Mouse (Mus musculus) liver, postnatal 0 days (tissue): ENCODE measurements around the gene Lrsam1. TPM values are rescaled to one million over a fixed set of nuclear protein-coding genes. Genes with fewer than 3 reads are reported as not detected.

Experiments
- ATAC-seq: fragments of 200-750 bp; cut with Nextera tagmentation; 2 replicates; pipeline ENCODE4 v1.8.0; 2017; ENCODE audit warnings: mild to moderate bottlenecking, moderate library complexity
- DNase-seq: peaks from one replicate; pipeline ENCODE4 v3.0.0-alpha.2; 2016
- H3K27ac ChIP-seq: fragments of 300-500 bp; sonication (generic); 2 replicates; pipeline ENCODE4 v1.5.1; 2014; ENCODE audit warnings: antibody characterized with exemption, moderate library complexity, mild to moderate bottlenecking, low read depth
- H3K27me3 ChIP-seq: fragments of 300-500 bp; sonication (generic); 2 replicates; pipeline ENCODE4 v1.6.1; 2014; ENCODE audit warnings: low read length, control low read depth, mixed read lengths; ENCODE audit not compliant: insufficient read depth
- H3K36me3 ChIP-seq: fragments of 300-500 bp; sonication (generic); replicated peaks from 2 replicates; pipeline ENCODE4 v1.6.1; 2014; ENCODE audit warnings: mild to moderate bottlenecking, control low read depth, low read length, moderate library complexity, mixed read lengths; ENCODE audit not compliant: insufficient read depth
- H3K4me1 ChIP-seq: fragments of 300-500 bp; sonication (generic); 2 replicates; pipeline ENCODE4 v1.6.1; 2014; ENCODE audit warnings: antibody characterized with exemption, mild to moderate bottlenecking, control low read depth; ENCODE audit not compliant: insufficient read depth
- H3K4me2 ChIP-seq: fragments of 300-500 bp; sonication (generic); 2 replicates; pipeline ENCODE4 v1.6.1; 2014; ENCODE audit warnings: low read depth, mild to moderate bottlenecking, low read length, moderate library complexity, mixed read lengths
- H3K4me3 ChIP-seq: fragments of 300-500 bp; sonication (generic); 2 replicates; pipeline ENCODE4 v1.5.1; 2014; ENCODE audit warnings: low read depth, low read length
- H3K9ac ChIP-seq: fragments of 300-500 bp; sonication (generic); replicated peaks from 2 replicates; pipeline ENCODE4 v1.6.1; 2014; ENCODE audit warnings: mild to moderate bottlenecking, moderate library complexity
- H3K9me3 ChIP-seq: fragments of 300-500 bp; sonication (generic); 2 replicates; pipeline ENCODE4 v1.6.1; 2016; ENCODE audit warnings: mild to moderate bottlenecking, control low read depth, low read length, mixed read lengths
- CTCF ChIP-seq: sonication (generic); IDR thresholded peaks from 2 replicates; pipeline ENCODE4 v1.5.1; 2016; ENCODE audit warnings: antibody characterized with exemption, low read depth
- EP300 ChIP-seq: IDR thresholded peaks from 2 replicates; pipeline ENCODE4 v1.6.1; 2016; ENCODE audit warnings: antibody characterized with exemption, low read depth, mild to moderate bottlenecking
- WGBS: fragments of 180-500 bp; shearing (Covaris S2); extraction: QIAGEN DNeasy Blood & Tissue Kit; methylation state at CpG from one replicate; pipeline ENCODE4 v1.1.7; 2014; ENCODE audit not compliant: insufficient replicate concordance; 5-methylcytosine and 5-hydroxymethylcytosine counted together
- polyA plus RNA-seq: library from polyadenylated mRNA; unstranded; fragments of >200 nt; fragmentation: Nextera tagmentation; extraction: Ambion mirVana; gene quantifications from 2 replicates; pipeline ENCODE4 v1.2.1, GENCODE M21; 2015

The Lrsam1 gene
- polyA plus RNA-seq, 1 experiment from 2014 or later: 1.6 TPM

DNA sequence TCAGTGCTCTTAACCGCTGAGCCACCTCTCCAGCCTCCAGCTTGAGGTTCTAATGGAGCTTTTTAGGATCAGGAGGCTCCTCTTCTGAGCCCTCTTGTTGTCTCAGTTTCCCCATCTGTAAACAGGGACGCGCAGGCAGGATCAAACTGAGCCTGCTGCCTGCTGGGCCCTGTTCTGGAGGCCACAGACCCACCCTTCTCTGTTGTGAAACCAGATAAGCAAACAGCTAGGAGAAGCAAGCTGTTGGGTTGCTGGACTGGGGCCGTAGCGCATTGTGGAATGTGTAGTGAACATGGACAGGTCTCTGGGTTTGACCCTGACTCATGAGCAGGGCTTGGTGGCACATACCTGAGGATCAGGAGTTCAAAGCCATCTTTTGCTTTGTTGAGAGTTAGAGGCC, 56.8 kb downstream of the Lrsam1 start:
- WGBS: 41% methylated on average over 5 of the region's 5 CpGs
- no peaks in the 10 kb centered on the region for H3K27me3 ChIP-seq
- ATAC-seq (peak; percentile 57), DNase-seq (no peak)
- no peak overlapping the region for H3K9ac ChIP-seq
- no peak for TF ChIP-seq EP300
- no peak for TF ChIP-seq CTCF
- H3K36me3 ChIP-seq: no peaks in the 10 kb centered on the region
- H3K9me3 ChIP-seq: no peaks in the 10 kb centered on the region
- no peak overlapping the region for H3K4me2 ChIP-seq
- H3K4me3 ChIP-seq: no peak overlapping the region
- no peak overlapping the region; the same call in 1 of the 2 replicates for H3K27ac ChIP-seq
- H3K4me1 ChIP-seq: peaks cover 30% of the 10 kb centered on the region

DNA sequence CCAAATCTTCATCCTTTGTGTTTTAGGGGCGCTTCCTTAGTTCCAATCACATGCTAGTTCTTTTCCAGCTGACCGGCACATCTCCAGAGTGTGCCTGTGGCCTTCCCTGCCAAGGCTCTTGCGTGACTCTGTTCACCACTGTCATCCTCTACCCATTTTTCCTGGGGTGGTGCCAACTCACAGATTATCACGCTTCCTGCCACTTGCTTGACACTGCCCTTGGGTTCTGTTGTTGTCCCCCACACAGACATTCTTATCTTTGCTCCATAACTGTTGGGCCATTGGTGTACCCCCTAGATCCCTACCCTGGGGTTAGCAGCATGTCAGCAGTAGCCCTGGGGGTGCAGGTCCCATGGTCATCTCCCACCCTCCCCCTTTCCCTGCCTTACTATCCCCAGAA, 57.9 kb downstream of the Lrsam1 start:
- Histone ChIP-seq H3K9me3 (no peaks in the 10 kb centered on the region), H3K4me2 (no peak overlapping the region), H3K27ac (no peak overlapping the region), H3K9ac (no peak overlapping the region), H3K27me3 (no peaks in the 10 kb centered on the region), H3K4me3 (no peak overlapping the region), H3K4me1 (peaks cover 30% of the 10 kb centered on the region), H3K36me3 (no peaks in the 10 kb centered on the region)
- 55% methylated on average over 4 of the region's 4 CpGs for WGBS
- no peak for ATAC-seq
- TF ChIP-seq CTCF (no peak), EP300 (no peak)
- DNase-seq: no peak

DNA sequence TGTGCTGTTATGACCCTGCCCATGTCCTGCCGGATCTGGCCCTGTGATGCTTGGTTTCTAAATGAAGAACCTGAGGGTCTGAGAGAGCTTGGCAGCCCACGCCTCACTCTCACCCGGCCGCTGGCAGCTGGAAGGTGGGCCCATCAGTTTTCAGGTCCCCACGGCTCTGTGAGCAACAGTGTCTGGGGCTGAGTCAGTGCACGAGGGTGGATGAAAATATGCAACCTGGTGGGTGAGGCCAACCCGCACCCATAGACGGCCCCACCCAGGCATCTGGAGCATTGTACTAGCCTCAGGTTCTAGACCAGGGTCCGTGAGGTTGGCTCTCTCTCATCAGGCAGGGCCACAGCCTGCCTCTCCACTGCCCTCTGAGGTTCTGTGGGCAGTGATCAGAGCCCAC, 59.3 kb downstream of the Lrsam1 start:
- Histone ChIP-seq H3K4me3 (no peak overlapping the region), H3K27me3 (no peaks in the 10 kb centered on the region), H3K4me1 (peaks cover 22% of the 10 kb centered on the region), H3K9me3 (no peaks in the 10 kb centered on the region), H3K27ac (no peak overlapping the region), H3K4me2 (no peak overlapping the region), H3K36me3 (no peaks in the 10 kb centered on the region), H3K9ac (no peak overlapping the region)
- ATAC-seq: no peak
- no peak for DNase-seq
- WGBS: 72% methylated on average over 9 of the region's 9 CpGs
- TF ChIP-seq EP300: no peak
- TF ChIP-seq CTCF: no peak

DNA sequence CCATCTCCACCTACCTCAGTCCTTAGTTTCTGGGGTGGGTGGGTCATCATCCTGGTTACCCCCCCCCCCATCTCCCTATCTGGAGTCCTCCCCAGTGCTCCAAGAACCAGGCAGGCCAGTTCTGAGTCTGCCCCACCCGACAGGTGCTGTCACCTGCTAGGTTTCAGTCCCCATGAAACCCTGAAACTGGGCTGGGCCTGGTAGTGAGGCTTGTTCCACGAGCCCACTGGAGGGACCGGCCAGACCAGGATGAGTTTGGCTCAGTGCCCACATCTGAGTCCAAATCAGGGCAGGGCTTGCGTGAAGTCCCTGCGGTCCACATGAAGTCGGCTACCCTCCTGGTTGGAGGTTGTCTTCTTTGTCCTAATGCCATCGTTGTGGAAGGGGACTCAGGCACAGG, 62.4 kb downstream of the Lrsam1 start:
- Histone ChIP-seq H3K9ac (no peak overlapping the region), H3K4me1 (peaks cover 27% of the 10 kb centered on the region), H3K9me3 (no peaks in the 10 kb centered on the region), H3K4me2 (no peak overlapping the region), H3K36me3 (no peaks in the 10 kb centered on the region), H3K27me3 (no peaks in the 10 kb centered on the region), H3K4me3 (no peak overlapping the region), H3K27ac (no peak overlapping the region)
- no peak for ATAC-seq
- WGBS: 57% methylated on average over 7 of the region's 7 CpGs
- DNase-seq: no peak
- TF ChIP-seq EP300 (no peak), CTCF (no peak)

DNA sequence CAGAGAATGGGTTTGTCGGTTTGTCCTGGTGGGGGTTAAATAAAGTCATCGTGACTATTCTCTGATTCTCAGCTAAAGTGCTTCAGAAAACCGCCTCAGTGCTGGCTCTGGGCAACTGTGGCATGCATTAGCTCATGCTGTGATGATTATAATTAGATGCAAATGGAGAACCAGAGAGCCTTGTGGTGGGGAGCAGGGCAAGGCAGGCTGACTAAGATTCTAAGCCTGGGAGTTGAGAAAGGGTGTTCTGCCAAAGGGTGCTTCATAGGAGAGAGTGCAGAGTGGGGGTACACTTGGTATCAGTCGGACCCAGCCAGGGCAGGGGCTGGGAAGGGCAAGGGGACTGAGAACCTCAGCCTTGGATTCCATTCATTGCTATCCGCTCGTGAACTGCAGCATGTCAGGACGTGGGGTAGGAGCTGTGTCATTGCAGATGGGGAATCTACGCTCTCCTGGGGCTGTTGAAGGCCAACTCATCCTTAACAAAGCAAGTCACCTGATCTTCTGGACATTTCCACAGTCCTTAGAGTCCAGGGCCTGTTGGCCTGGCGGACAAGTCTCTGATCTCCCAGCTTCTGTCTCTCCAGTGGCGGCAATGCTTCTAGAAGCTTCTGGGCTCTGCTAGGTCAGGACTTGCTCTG, 64.8 kb downstream of the Lrsam1 start:
- TF ChIP-seq EP300 (no peak), CTCF (no peak)
- Histone ChIP-seq H3K4me3 (no peak overlapping the region), H3K4me1 (peaks cover 22% of the 10 kb centered on the region), H3K27ac (no peak overlapping the region), H3K4me2 (no peak overlapping the region), H3K9ac (no peak overlapping the region), H3K27me3 (no peaks in the 10 kb centered on the region), H3K36me3 (no peaks in the 10 kb centered on the region), H3K9me3 (no peaks in the 10 kb centered on the region)
- 67% methylated on average over 10 of the region's 10 CpGs for WGBS
- no peak for DNase-seq
- no peak for ATAC-seq

DNA sequence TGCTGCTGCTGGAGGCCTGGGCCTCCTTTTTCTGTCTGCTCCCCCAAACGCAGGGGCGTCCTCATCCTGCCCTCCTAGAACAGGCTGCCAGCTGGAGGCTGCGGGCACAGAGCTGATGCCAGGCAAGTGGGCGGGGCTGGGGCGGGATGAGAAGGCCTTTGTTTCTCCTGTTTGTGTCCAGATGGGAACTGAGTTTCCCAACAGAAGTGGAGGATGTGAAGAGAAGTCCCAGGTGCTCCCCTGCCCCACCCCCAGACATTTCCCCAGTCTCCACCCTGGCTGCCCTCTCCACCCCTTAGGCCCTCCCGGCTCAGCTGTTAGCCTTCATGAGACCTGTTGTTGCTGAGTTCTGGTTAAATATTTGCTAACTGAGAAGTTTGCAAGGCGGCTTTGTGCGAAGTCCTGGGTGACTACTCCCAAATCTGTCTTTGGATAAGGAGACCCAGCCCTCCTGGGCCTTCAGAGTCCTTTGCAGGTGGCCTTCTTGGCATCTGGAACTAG, 65.8 kb downstream of the Lrsam1 start:
- H3K4me1 ChIP-seq: peaks cover 29% of the 10 kb centered on the region
- no peaks in the 10 kb centered on the region for H3K36me3 ChIP-seq
- 0 out of 2 replicates have a peak overlapping the region, but pooled peaks have one; percentile 31 for H3K27ac ChIP-seq
- 50% methylated on average over 7 of the region's 8 CpGs for WGBS
- no peaks in the 10 kb centered on the region for H3K27me3 ChIP-seq
- H3K4me2 ChIP-seq: peak overlapping the region; percentile 3; the same call in 1 of the 2 replicates
- H3K4me3 ChIP-seq: no peak overlapping the region
- TF ChIP-seq EP300 (no peak), CTCF (no peak)
- no peaks in the 10 kb centered on the region for H3K9me3 ChIP-seq
- peak; percentile 46; the same call in 1 of the 2 replicates for ATAC-seq
- H3K9ac ChIP-seq: no peak overlapping the region
- peak; percentile 40 for DNase-seq
